Mouse (Mus musculus): ENCODE data around the gene Stk38l.

GRCm38 (mm10) chr6:146752612-146753011 is 27.8 kb downstream of the Stk38l start:
- TF ChIP-seq EP300 (IDR thresholded peaks at IDR 0.05; ENCODE audit: low read depth) (no peak), CTCF (IDR thresholded peaks at IDR 0.05; ENCODE audit: low read depth) (no peak)

Data from liver, postnatal 0 days (tissue).